Comparison of ENCODE assay signal across 14 mouse cellular contexts in the genomic region with DNA sequence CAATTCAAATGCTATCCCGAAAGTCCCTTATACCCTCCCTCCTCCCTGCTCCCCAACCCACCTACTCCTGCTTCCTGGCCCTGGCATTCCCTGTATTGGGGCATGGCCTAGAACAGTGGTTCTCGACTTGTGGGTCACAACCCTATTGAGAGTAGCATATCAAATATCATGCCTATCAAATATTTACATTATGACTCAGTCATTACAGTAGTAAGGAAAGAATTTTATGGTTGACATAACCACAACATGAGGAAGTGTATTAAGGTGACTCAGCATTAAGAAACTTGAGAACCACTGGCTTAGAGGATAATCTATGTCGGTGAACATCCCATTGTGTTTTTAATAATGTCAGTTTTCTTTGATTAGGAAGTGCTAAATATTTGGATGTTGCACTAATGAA.
"Had no signal": no experiment of that assay in that cellular context is flagged by ENCODE, and none has a peak within 500 bp of the region (broad histone marks: within the 10 kb centered on the region; RNA-seq: fewer than 3 reads in every experiment).

No protein-coding gene starts in this region.

- DNase-seq: kidney, adult 9 months; kidney, postnatal 10 days; kidney, postnatal 4 days; lung, embryonic 14.5 days; lung, postnatal 10 days; right cerebral cortex, adult 18-20 months; right cerebral cortex, postnatal 25 days; thymus, adult 18-20 months; thymus, postnatal 14 days had no signal

- H3K27ac ChIP-seq: limb, embryonic 10.5 days; liver, embryonic 15.5 days; macrophage; midbrain, embryonic 12.5 days; neural tube, embryonic 15.5 days had no signal

- H3K36me3 ChIP-seq: limb, embryonic 10.5 days; liver, embryonic 15.5 days; midbrain, embryonic 12.5 days; neural tube, embryonic 15.5 days had no signal

- H3K27me3 ChIP-seq: liver, embryonic 15.5 days; midbrain, embryonic 12.5 days; neural tube, embryonic 15.5 days had no signal

- H3K4me3 ChIP-seq: limb, embryonic 10.5 days; liver, embryonic 15.5 days; midbrain, embryonic 12.5 days; neural tube, embryonic 15.5 days had no signal

- H3K4me1 ChIP-seq: limb, embryonic 10.5 days; liver, embryonic 15.5 days; midbrain, embryonic 12.5 days; neural tube, embryonic 15.5 days had no signal
